Mouse (Mus musculus): ENCODE measurements at regions not wholly inside any gene's neighbourhood (a gene's known extent, or its start where the extent isn't known, plus 50 kb on each side); places are given as distances from the start of the nearest gene placed in this dataset.

DNA sequence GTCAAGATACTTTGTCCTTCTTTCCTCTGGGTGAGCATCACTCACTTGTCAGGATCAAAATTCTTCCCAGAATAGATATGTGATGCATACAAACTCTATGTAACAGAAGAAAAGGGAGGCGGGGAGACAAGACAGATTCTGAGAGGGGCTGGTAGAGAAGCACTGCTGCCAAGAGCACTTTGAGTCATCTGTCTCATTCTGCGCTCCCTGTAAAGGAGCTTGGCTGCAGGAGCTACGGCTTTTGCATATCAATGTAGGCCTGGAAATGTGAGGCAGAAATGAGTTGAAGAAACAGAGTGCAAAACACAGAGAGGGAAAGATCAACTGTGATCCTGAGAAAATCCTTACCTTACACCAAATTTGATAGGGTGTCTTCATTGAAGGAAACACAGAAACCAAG, 162.6 kb upstream of the Syndig1 start:
- no peaks in the 10 kb centered on the region; the same call in 1 of the 2 replicates for H3K27me3 ChIP-seq (ENCODE audit: control insufficient read depth, insufficient read depth, low read length)
- no peak overlapping the region for H3K27ac ChIP-seq (replicated peaks; ENCODE audit: insufficient read depth, low read depth, low read length)
- 74% methylated on average over 3 of the region's 3 CpGs for WGBS
- TF ChIP-seq CTCF (IDR thresholded peaks at IDR 0.05; ENCODE audit: low read depth, low read length) (no peak), POLR2A (IDR thresholded peaks at IDR 0.05; ENCODE audit: extremely low read depth, insufficient read depth, low read length) (no peak)
- no peak overlapping the region for H3K9ac ChIP-seq (ENCODE audit: low read depth, low read length)
- H3K4me3 ChIP-seq (ENCODE audit: insufficient read depth, low read depth, low read length), result no peak overlapping the region
- no peaks in the 10 kb centered on the region for H3K79me2 ChIP-seq (ENCODE audit: control insufficient read depth, insufficient read depth, low read length)
- H3K36me3 ChIP-seq (ENCODE audit: control insufficient read depth, insufficient read depth, low read length), result no peaks in the 10 kb centered on the region
- H3K4me1 ChIP-seq (ENCODE audit: control insufficient read depth, insufficient read depth, low read length), result no peaks in the 10 kb centered on the region
- no peak for DNase-seq (ENCODE audit: extremely low read depth, low read depth, low spot score)

GRCm38 (mm10) chr2:149671870-149672269, 157.1 kb upstream of the Syndig1 start:
- Histone ChIP-seq H3K27ac (replicated peaks; ENCODE audit: insufficient read depth, low read depth, low read length) (no peak overlapping the region), H3K79me2 (ENCODE audit: control insufficient read depth, insufficient read depth, low read length) (no peaks in the 10 kb centered on the region), H3K9ac (ENCODE audit: low read depth, low read length) (no peak overlapping the region), H3K36me3 (ENCODE audit: control insufficient read depth, insufficient read depth, low read length) (no peaks in the 10 kb centered on the region), H3K27me3 (ENCODE audit: control insufficient read depth, insufficient read depth, low read length) (no peaks in the 10 kb centered on the region; the same call in 1 of the 2 replicates), H3K4me1 (ENCODE audit: control insufficient read depth, insufficient read depth, low read length) (no peaks in the 10 kb centered on the region), H3K4me3 (ENCODE audit: insufficient read depth, low read depth, low read length) (no peak overlapping the region)
- 65% methylated on average over 1 of the region's 1 CpGs for WGBS
- TF ChIP-seq CTCF (IDR thresholded peaks at IDR 0.05; ENCODE audit: low read depth, low read length), result no peak
- TF ChIP-seq POLR2A (IDR thresholded peaks at IDR 0.05; ENCODE audit: extremely low read depth, insufficient read depth, low read length), result no peak
- no peak for DNase-seq (ENCODE audit: extremely low read depth, low read depth, low spot score)

DNA sequence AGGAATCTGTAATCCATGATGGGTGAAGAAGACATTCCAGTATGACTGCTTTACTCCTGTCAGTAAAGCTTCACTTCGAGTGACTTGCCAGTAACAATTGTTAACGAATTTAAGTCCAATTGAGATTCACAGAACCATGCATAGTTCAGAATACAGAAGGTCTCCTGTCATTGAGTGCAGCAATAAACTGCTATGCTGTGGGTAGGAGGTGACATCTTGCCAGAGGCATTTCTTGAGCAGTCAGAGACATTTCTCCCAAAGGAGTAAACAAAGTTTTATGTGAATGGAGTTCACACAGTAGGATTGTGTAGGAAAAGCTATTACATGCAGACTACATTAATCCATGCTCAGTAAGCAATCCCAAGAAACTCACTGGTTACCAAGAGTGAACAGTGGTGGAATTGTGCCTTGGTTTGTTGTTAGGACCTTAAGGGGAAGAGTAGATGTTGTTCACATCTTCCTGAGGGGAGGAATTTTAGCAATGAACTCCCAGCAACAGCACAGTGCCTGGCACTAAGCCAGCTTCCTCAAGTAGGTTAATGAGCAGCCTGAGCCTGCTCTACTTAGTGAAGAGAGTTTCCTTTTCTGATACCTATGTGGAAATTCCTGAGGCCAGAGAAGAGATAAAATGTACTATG, 149.1 kb upstream of the Syndig1 start:
- no peak overlapping the region for H3K9ac ChIP-seq (ENCODE audit: low read depth, low read length)
- 58% methylated on average over 2 of the region's 2 CpGs for WGBS
- peak; percentile 2 for DNase-seq (ENCODE audit: extremely low read depth, low read depth, low spot score)
- no peaks in the 10 kb centered on the region for H3K27me3 ChIP-seq (ENCODE audit: control insufficient read depth, insufficient read depth, low read length)
- H3K79me2 ChIP-seq (ENCODE audit: control insufficient read depth, insufficient read depth, low read length), result no peaks in the 10 kb centered on the region
- no peak for TF ChIP-seq POLR2A (IDR thresholded peaks at IDR 0.05; ENCODE audit: extremely low read depth, insufficient read depth, low read length)
- TF ChIP-seq CTCF (IDR thresholded peaks at IDR 0.05; ENCODE audit: low read depth, low read length), result no peak
- no peaks in the 10 kb centered on the region for H3K4me1 ChIP-seq (ENCODE audit: control insufficient read depth, insufficient read depth, low read length)
- no peaks in the 10 kb centered on the region for H3K36me3 ChIP-seq (ENCODE audit: control insufficient read depth, insufficient read depth, low read length)
- H3K27ac ChIP-seq (replicated peaks; ENCODE audit: insufficient read depth, low read depth, low read length), result no peak overlapping the region
- H3K4me3 ChIP-seq (ENCODE audit: insufficient read depth, low read depth, low read length), result no peak overlapping the region

DNA sequence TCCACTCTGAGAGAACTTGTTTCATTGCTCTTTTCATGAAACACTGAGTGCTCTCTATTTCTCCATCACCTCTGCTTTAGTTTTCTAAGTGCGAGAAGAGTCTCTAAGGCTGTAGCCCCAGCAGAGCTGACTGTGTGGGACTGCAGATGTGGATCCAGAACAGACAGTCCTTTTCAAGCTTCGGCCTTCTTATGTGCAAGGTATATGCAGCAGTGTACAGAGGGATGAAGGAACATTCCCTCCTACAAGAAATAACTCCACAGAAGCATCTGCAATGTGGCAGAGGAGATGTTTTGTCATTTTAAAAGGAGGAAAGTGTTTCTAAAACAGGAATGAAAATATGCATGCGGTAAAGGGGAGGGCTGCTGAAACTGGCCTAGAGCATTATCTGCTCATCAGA, 106.7 kb upstream of the Syndig1 start:
- Histone ChIP-seq H3K9ac (ENCODE audit: low read depth, low read length) (no peak overlapping the region), H3K4me1 (ENCODE audit: control insufficient read depth, insufficient read depth, low read length) (no peaks in the 10 kb centered on the region), H3K79me2 (ENCODE audit: control insufficient read depth, insufficient read depth, low read length) (no peaks in the 10 kb centered on the region), H3K4me3 (ENCODE audit: insufficient read depth, low read depth, low read length) (no peak overlapping the region), H3K27me3 (ENCODE audit: control insufficient read depth, insufficient read depth, low read length) (0 out of 2 replicates have a peak, but pooled peaks cover 2% of the 10 kb centered on the region), H3K27ac (replicated peaks; ENCODE audit: insufficient read depth, low read depth, low read length) (no peak overlapping the region), H3K36me3 (ENCODE audit: control insufficient read depth, insufficient read depth, low read length) (no peaks in the 10 kb centered on the region)
- no peak for TF ChIP-seq CTCF (IDR thresholded peaks at IDR 0.05; ENCODE audit: low read depth, low read length)
- no peak for TF ChIP-seq POLR2A (IDR thresholded peaks at IDR 0.05; ENCODE audit: extremely low read depth, insufficient read depth, low read length)
- no peak for DNase-seq (ENCODE audit: extremely low read depth, low read depth, low spot score)
- 70% methylated on average over 3 of the region's 3 CpGs for WGBS

DNA sequence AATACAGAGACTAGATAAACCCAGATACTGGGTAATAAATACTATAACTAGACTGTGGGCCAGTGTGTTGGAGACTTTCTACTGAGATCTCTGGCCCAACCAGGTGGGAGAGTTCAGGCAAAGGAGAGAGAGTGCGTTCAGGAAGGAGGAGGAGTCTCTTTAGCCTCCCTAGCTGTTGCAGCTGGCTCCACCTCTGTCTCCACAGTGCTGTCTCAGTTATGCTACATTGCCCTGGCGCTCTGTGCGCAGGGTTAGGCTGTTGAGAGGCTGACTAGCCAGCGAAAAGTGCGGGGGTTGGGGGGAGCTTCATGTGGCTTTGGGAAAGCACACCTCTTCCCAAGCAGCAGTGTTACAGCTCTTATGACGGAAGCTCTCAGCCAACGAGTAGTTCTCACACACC, 104.7 kb upstream of the Syndig1 start:
- 22% methylated on average over 7 of the region's 7 CpGs for WGBS
- no peaks in the 10 kb centered on the region for H3K79me2 ChIP-seq (ENCODE audit: control insufficient read depth, insufficient read depth, low read length)
- DNase-seq (ENCODE audit: extremely low read depth, low read depth, low spot score), result no peak
- H3K36me3 ChIP-seq (ENCODE audit: control insufficient read depth, insufficient read depth, low read length), result no peaks in the 10 kb centered on the region
- no peaks in the 10 kb centered on the region for H3K4me1 ChIP-seq (ENCODE audit: control insufficient read depth, insufficient read depth, low read length)
- no peak for TF ChIP-seq CTCF (IDR thresholded peaks at IDR 0.05; ENCODE audit: low read depth, low read length)
- no peak for TF ChIP-seq POLR2A (IDR thresholded peaks at IDR 0.05; ENCODE audit: extremely low read depth, insufficient read depth, low read length)
- 0 out of 2 replicates have a peak, but pooled peaks cover 2% of the 10 kb centered on the region for H3K27me3 ChIP-seq (ENCODE audit: control insufficient read depth, insufficient read depth, low read length)
- H3K4me3 ChIP-seq (ENCODE audit: insufficient read depth, low read depth, low read length), result no peak overlapping the region
- H3K9ac ChIP-seq (ENCODE audit: low read depth, low read length), result no peak overlapping the region
- no peak overlapping the region for H3K27ac ChIP-seq (replicated peaks; ENCODE audit: insufficient read depth, low read depth, low read length)

DNA sequence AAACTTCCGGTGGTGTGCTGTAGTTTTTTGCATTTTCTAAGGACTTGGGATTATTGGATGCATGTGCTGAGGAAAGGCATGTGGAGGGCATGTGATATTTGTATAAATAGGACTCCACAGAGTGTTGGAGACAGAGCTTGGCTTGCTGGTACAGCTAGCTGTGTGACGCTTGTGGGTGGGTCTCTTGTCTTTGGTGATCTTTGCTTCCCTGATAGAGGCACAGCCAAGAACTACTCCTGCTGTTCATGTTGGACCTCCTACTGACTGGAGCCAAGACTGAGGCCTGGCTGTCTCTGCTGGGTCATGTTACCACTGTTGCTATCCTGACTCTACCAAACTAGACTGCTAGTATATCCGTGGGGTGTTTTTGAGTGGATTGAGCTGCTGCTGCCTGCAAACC, 103.1 kb upstream of the Syndig1 start:
- DNase-seq (ENCODE audit: extremely low read depth, low read depth, low spot score), result no peak
- H3K27me3 ChIP-seq (ENCODE audit: control insufficient read depth, insufficient read depth, low read length), result 0 out of 2 replicates have a peak, but pooled peaks cover 2% of the 10 kb centered on the region
- no peaks in the 10 kb centered on the region for H3K4me1 ChIP-seq (ENCODE audit: control insufficient read depth, insufficient read depth, low read length)
- H3K27ac ChIP-seq (replicated peaks; ENCODE audit: insufficient read depth, low read depth, low read length), result no peak overlapping the region
- WGBS, result 74% methylated on average over 3 of the region's 3 CpGs
- H3K4me3 ChIP-seq (ENCODE audit: insufficient read depth, low read depth, low read length), result no peak overlapping the region
- no peak for TF ChIP-seq CTCF (IDR thresholded peaks at IDR 0.05; ENCODE audit: low read depth, low read length)
- TF ChIP-seq POLR2A (IDR thresholded peaks at IDR 0.05; ENCODE audit: extremely low read depth, insufficient read depth, low read length), result no peak
- H3K36me3 ChIP-seq (ENCODE audit: control insufficient read depth, insufficient read depth, low read length), result no peaks in the 10 kb centered on the region
- H3K79me2 ChIP-seq (ENCODE audit: control insufficient read depth, insufficient read depth, low read length), result no peaks in the 10 kb centered on the region
- H3K9ac ChIP-seq (ENCODE audit: low read depth, low read length), result no peak overlapping the region

Data from liver, adult 2 months (tissue).